Mouse (Mus musculus): ENCODE measurements around the gene Enpp3.

DNA sequence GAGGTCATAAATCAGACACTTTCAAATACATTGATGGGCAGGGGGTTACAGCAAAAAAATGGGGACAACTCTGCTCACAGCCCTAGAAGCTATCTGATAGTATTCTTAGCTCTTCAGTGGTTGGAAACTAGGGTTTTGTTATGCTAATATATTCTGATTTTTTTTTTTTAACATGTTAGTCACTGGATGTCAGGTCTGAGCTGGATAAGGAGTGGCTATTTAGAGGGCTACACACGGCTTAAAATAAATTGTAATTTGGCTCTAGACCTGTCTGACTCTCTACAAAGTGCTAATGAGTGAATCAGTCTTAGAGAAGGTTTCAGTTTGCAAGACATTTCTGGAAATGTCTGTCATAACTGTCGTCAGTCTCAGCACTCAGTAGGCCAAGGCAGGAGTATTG, 37.5 kb downstream of the Enpp3 start:
- TF ChIP-seq EP300 (IDR thresholded peaks at IDR 0.05; ENCODE audit: low read depth): no peak
- no peak for TF ChIP-seq CTCF (IDR thresholded peaks at IDR 0.05; ENCODE audit: low read depth)
